Mouse (Mus musculus): ENCODE results near the gene Spata31d1d.
"Not testable (repeated sequence)": the region's sequence is repeated elsewhere in the genome, so short reads cannot be mapped to it uniquely, and the experiment has no call there.

Gene Spata31d1d

DNA sequence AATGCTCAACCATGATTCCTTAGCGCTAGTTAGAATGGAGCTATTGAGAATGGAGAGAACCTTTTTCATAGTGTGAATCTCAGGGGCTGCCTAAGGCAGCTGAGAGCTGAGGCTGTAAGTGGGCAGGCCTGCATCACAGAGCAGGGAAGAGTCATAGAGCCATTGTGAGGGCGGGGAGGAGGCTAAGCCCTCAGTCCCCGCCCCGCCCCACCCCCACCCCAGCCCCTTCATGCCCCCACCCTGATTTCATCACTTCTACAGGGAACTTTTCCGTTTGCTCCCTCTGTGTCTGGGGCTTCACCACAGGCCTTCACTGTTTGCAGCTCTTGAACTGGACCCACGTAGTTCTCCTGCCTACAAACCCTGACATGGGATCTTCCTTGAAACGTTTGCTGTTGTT lies at the start of gene Spata31d1d:
Spata31d1d (minus strand) TSS at position 101 of the 400 bp plus-strand sequence.
- DNase-seq: no peak

DNA sequence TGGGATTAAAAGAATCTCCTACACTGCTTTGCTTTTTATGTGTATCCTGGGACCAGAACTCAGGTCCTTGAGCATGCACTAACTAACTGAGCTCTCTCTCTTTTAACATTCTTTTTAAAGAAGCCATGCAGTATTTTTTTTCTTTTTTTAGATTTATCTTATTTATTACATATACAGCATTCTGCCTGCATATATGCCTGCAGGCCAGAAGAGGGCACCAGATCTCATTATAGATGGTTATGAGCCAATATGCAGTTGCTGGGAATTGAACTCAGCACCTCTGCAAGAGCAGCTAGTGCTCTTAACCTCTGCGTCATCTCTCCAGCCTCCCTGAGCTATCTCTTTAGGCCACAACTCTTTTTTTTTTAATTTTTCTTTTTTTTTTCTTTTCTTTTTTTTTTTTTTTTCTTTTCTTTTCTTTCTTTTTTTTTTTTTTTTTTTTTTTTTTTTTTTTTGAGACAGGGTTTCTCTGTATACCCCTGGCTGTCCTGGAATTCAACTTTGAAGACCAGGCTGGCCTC lies 48.3 kb upstream of the Spata31d1d start:
- DNase-seq: not testable (repeated sequence)

DNA sequence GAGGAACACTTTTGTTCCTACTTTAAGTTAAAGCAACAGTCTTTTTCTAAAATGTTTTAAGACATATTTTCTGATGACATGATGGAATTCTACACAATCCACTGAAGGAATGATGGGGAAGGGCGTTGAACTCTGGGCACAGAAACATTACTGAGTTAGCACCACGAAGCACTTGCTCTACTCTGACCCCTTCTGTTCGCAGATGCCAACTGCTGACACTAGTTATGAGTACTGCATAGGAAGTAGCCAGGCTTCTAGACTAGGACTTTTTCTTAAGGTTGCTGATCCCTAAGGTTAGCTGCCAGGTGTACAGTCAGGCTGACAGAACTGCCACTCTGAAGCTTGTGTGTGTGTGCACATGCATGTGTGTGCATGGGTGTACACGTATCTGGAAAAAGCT lies 47.7 kb upstream of the Spata31d1d start:
- no peak for DNase-seq

DNA sequence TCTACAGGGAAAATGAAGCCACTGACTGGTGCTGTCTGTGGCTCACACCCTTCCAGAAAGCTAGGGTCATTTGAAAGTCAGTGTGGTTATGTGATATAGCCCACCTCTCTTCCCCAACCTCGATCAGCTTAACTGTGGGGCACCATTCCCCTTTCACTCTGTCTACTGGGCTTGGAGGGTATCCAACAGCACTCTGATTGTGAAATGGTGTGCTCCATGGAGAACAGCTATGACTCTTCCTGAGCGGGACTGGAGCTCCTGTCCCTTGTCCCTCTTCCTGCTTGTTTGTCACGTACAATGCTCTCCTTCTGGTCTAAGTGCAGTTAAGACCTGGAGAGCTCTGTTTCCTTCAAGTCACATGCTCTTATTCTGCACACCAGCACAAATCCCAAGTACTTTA lies 43.6 kb upstream of the Spata31d1d start:
- DNase-seq: no peak

DNA sequence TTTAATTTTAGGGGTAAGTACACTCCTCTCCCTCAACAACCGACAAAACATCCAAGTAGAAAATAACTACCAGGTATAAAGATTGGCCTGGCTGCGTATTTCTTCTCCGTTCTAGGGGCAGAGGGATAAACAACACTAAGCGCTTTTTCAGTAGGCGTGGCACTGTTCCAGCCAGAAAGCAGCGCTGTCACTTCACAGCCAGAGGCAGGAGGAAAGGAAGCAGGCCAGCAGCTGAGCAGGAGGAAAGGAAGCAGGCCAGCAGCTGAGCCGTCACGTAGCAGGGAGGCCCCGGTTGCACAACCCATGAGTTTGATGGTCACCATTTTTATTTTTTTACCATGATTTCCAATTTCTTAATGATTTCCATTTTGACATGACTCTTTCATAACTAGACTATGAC lies 39.7 kb upstream of the Spata31d1d start:
- DNase-seq: peak; percentile 57 to 73

DNA sequence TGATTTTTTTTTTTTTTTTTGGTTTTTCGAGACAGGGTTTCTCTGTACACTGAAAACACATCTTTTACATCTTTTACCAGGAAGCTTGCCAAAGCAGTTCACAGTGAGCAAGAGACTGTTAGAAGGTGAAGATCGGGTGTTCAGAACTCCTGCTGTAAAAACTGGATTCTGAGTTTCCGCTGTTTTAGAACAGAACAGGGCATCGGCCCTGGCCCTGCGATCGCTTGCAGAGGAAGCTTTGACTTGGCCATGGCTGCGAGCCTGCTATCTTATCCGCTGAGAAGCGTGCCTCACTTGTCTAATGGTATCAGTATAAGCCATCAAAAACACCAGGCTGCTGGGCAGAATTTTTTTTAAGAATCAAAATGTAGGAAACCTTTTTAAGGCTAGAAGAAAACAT lies 39.3 kb upstream of the Spata31d1d start:
- DNase-seq: peak; percentile 29 to 36

DNA sequence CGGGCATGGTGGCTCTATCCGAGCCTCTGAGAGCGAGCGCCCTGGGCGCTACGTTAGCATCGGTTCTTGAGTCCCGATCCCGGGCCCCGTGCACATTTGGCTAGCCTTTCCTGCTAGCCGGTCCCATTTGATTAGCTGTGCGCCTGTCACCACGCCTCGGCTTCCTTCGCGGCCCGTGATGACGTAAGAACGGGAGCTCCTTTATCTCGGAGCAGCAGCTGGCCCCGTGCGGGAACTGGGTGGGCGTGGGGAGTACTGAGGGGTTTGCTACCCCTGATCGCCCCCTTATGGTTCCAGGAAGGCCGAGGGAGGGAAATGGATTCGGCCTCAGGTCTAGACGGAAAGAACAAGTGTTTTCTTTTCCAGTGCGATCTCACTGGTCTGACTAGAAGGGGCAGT lies 38.6 kb upstream of the Spata31d1d start:
- peak; percentile 85 to 87 for DNase-seq

DNA sequence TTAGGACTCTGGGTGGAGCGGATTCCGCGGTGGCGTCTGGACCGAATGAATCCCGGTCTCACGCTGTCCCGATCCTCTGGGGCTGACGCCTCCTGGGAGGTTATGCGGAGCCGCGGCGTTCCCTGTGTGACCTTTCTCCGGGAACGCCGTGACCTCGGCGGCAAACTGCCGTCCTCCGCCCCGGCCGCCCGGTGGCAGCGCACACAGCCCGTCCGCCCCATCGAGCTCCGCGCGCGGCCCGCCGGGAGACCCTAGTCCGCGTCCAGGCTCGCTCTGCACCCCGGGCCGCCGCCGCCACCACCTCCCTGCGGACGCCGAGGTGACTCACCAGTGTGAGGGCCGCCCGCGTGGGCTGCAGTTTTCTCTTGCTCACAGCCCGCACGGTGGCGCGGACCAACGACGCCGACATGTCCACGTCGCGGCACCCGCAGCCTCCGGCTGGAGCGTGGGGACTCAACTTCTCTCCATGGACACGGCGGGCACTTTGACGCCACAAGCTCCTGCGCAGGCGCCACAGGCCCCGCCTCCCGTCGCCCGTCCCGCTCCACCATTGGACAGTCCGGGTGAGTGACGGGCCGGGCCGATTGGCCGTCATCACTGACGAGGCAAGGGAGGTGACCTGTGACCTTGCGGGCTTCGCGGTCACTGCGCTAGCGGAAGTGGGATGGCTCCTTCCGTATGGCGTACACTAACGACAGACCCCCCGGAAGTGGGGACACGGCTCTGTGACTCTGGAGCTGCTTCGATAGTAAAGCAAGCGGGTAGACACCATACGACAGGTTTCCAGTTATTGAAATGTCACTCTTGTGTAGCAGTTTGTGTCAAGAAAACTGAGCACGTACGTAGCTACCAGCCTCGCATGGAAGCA lies 38.0 kb upstream of the Spata31d1d start, which contains the start of gene Isca1:
Isca1 (minus strand) TSS at position 515 of the 868 bp plus-strand sequence.
- DNase-seq: peak; percentile 99 to 100

DNA sequence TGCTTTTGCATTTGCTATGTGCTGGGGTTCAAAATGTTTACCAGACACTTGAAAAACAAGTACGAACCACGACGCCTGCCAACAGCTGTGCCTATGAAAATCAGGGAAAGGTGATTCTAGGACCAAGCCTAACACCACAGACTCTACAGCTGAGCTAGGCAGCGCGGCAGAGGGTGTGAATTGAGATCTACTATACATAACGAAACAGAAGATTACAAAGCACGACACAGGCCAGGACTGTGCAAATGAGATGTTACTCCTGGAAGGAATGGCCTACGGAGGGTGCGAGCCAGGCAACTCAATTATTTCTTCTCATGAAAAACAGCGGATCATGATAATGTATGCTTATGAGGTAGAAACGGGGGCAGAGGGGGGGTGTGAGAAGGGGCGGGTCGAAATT lies 37.0 kb upstream of the Spata31d1d start:
- DNase-seq: peak in 1 of 2 experiments; percentile 20

DNA sequence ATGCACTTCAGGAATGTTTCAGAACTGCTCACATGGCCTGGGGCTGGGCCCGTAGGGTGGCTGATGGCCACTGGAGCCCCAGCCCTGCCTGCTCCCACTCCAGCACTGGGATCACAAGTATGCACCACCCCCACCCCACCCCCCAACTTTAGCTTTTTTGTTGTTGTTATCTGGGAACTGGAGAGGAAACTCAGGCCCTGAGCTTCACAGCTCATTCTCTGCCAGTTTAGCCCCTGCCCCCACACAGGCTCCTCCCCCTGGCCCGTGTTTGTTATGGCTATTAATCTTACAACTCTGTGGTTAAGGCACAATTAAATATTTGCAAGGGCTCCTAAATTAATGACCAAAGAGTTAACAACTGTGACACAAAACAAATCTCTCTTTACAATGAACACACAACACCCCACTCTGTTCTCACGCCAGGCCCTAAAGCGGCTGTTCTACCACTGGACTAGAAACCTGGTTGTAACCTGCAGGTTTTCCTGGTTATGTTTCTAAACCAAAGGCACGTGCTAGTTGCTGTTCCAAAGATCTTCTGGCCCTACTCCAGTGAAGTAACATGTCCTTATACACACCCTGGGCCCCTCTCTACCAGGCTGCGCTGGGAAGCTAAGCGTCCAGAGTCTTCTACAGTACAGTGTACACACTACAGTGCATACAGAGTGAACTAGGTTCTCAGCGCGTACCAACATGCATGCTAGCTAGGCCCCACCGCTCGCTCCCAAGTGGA lies 35.4 kb upstream of the Spata31d1d start:
- DNase-seq: no peak

DNA sequence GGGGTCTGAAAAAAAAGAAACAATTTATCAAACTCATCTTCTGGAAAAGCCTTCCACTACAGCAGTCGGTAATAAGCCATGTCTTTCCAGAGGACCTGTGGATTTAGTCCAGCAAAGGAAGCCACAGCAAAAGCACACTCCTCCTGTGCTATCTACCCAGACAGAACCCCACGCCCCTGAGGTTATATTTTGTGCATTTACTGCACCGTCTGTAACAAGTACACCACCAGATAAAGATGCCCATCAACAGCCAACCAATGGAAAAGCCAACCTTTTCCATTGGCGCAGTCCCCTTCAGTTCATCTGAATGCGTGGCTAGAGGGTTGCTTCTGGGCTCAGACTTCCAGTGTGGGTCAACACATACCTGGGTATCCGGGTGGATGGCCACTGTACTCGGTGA lies 31.2 kb upstream of the Spata31d1d start:
- no peak for DNase-seq

DNA sequence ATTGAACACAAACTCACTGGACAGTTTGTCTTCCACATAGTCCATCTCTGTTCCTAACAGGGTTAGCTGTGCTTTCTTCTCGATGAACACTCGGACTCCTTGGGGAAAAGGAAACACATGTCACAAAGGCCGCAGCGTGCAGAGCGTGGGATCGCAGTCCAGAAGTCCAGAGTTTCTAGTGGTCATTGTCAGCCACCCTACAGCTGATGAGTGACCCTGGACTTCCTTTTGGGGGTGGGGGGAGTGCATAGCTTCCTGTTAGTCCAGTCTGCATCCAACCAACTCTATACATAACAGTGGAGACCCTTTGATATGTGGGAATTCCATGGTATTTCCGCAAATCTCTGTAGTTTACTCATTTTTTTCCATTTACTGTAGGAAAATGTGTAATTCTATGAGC lies 25.4 kb upstream of the Spata31d1d start:
- no peak for DNase-seq

DNA sequence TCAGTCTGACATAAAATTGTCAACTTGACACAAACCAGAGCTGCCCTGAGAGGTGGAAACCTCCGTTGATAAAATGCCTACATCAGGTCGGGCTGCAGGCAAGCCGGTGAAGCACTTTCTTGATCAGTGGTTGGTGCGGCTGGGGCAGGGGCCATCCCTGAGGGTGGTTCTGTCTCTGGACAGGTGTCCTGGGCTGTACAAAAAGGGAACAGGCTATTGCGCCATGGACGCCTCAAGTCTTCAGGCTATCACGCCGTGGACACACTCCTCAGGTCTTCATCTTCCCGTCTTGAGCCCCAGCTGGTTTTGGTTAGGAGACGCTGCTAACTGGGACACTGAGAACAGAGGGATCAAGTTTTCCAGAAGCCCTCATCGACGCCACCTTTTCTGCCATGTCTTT lies 18.8 kb upstream of the Spata31d1d start:
- no peak for DNase-seq

DNA sequence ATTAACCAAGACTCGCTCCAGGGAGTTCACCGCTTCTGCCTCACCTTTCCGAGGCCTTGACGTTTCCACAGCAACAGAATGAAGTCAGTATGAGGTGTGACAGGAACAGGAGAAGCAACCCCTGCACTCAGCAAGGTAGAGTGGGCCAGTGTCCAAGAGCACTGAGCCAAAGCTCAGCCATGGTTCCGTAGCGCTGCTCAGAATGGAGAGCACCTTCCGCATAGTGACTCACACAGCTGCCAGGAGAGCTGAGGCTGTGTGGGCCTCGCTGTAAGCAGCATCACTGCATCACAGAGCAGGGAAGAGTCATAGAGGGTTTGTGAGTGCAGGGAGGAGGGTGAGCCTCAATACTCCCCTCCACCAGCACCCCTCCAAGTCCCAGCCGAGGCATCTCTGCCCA lies 15.2 kb upstream of the Spata31d1d start, which contains the start of gene 1700014D04Rik:
1700014D04Rik (minus strand) TSS at position 42 of the 400 bp plus-strand sequence.
- peak in 1 of 2 experiments; percentile 41 for DNase-seq

DNA sequence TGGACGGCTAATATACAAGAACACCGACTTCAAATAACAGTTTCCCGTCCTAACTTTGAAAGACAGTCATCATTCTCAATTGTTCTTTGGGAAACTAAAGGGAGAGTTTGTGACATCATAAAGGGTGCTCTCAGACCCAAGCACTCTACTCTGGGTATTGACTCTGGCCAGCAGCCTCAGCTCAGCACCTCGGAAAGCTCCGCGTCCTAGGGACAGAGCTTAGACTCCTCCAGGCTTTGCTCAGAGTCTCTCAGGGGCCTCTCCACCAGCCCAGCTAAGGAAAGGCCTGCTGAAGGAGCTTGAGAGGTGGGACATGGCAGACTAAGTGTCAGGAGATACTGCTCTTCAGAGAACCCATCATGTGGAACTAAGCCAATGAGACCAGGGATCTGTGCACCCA lies 14.6 kb upstream of the Spata31d1d start:
- DNase-seq: no peak

DNA sequence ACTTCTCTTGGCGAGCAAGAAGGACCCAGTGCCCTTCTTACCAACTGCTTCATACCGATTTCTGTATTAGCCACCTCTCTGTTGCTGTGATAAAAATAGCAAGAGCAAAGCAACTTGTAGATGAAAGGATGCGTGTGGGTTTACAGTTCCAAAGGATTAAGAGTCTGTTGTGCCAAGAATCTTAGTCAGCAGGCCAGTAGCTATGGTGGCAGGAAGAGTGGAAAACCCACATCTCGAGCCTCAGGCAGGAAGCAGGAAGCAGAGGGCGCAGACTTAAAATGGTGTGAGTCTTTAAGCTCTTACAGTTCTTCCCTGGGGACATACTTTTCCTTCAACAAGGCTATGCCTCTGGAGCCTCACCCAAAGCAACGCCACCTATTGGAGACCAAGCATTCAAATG lies 13.9 kb upstream of the Spata31d1d start:
- no peak for DNase-seq

DNA sequence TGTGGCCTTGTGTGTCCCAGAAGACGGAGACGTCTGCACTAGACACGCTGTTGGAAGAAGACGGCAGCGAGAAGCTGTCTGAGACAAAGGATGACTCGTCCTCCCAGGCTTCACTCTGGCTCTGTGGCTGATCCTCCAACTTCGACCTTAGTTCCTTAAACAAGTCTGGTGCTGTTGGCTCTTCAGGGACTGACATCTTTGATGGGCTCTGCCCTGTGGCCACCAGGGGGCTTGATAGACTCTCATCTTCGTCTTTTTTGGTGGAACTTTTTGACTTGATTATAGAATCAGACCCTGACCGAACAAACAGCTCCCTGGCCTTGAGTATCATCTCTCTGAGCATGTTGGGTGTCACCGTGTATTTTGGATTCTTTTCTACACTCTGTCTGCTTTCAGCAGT lies 10.1 kb upstream of the Spata31d1d start:
- no peak for DNase-seq

DNA sequence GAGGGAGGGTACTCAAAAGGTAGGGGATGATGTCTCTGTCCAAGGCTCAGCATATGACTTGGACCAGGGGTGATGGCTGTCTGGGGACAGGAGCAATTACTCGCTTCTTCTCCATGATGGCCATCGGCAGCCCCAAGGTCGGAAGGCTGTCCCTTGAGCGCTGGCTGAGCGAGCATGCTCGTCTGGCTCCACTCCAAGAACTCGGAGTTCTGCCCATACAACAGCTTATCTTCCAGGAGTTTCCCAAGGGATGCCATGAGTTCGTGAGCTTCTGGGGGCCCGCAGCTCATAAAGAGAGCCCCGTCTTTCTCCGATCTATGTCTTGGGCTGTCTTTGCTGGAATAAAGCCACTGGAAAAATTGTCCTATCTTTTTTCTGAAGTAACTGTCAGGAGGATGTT lies 9.5 kb upstream of the Spata31d1d start:
- DNase-seq: peak in 1 of 2 experiments; percentile 33

DNA sequence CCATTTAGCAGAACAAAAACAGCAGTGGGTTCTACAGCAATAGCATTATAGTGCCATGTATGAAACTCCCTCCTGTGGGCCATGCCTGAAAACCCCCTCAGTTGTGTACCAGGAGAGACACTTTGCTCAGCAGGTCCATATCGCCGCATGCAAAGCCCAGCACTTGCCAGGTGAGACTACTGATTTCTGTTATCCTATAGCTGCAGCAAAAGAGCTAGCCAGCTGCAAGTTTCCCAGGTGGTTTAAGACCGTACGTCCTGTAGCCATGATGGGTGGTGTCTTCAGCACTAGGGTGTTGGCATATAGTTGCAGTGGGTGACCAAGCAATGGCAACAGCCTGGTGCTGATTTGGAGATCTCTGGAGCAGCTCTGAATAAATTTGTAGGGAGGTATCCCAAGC lies 7.8 kb upstream of the Spata31d1d start:
- no peak for DNase-seq

DNA sequence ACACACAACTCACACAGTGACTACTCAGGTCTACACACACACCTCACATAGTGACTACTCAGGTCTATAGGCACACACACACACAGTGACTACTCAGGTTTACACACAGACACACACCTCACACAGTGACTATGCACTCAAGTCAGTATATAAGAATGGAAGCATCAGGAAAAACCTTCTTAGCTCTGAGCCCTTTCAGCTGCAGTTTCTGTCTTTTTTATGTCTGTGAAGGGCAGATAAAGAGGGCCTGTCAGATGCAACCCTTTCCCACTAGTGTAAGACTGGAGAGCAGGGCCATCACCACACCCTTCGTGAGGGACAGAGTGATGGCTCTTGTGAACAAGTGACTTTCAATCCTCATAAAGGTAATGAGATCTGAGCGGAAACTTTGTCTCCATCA lies 6.9 kb upstream of the Spata31d1d start:
- no peak for DNase-seq

DNA sequence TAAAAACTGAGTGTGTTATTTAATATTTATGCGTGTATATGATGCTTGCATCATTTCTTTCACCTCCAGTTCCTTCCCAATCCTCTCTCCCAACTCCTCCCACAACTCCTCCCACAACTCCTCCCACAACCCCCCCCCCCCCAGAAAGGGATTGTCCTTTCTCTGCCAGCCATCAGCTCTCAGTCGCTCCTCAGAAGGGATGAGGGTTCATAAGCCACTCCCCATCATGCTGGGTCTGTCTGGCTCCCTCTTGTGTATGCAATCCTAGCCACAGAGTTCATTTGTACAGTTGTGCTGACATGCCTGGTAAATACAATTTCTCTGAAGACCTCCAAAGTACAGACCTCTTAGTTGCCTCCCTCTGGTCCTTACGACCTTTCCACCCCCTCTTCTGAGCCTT lies 3.6 kb upstream of the Spata31d1d start:
- no peak for DNase-seq

DNA sequence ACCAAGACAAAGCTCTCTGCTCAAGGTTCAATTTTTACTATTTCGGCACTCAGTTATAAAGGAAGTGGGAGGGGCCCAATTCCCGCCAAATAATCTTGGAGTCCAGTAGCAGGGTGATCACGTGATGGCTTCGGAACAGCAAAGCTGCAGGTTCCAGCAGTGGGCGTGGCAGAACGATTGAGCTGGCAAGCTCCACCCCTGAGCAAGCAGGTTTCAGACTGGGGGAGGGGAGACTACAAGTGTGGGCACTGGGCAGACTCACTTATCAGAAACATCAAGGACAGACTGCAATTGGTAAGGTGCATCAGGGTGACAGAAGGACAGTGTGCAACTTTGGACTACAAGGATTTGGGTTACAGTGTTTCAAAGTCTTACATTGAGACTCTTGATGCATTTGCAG lies 2.8 kb upstream of the Spata31d1d start:
- DNase-seq: not testable (repeated sequence)

DNA sequence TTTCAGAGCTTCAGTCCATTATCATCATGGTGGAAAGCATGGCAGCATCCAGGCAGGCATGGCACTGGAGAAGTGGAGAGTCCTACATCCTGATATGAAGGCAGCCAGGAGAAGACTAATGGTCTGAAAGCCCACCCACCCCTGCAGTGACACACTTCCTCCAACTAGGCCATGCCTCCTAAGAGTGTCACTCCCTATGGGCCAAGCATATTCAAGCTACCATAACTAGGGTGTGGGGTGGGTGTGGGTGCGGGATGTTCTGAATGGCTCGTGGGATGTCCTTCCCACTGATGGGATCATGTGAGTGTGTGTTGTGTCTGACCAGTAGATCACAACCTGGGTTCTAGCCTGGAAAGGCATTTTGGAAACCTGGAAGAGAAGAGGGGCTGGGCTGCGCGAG lies 2.4 kb upstream of the Spata31d1d start:
- no peak for DNase-seq

All from cerebellum, postnatal 14 days (tissue).